Comparison of ENCODE assay signal across 19 mouse cellular contexts in genomic region chr2:7534195-7534594, GRCm38 (mm10).
"Had no signal": no experiment of that assay in that cellular context is flagged by ENCODE, and none has a peak within 500 bp of the region (broad histone marks: within the 10 kb centered on the region; RNA-seq: fewer than 3 reads in every experiment).

No protein-coding gene starts in this region.

- H3K9me3 ChIP-seq: liver, embryonic 13.5 days; liver, embryonic 15.5 days; megakaryocyte, embryonic 14.5 days; midbrain, embryonic 15.5 days; neural tube, embryonic 13.5 days; neural tube, embryonic 15.5 days; stomach, embryonic 15.5 days had no signal

- H3K27me3 ChIP-seq: liver, embryonic 13.5 days; liver, embryonic 15.5 days; megakaryocyte, embryonic 14.5 days; midbrain, embryonic 13.5 days; midbrain, embryonic 15.5 days; neural tube, embryonic 13.5 days; neural tube, embryonic 15.5 days; stomach, embryonic 15.5 days had no signal

- H3K27ac ChIP-seq: liver, embryonic 13.5 days; liver, embryonic 15.5 days; macrophage; midbrain, embryonic 13.5 days; midbrain, embryonic 15.5 days; neural tube, embryonic 13.5 days; neural tube, embryonic 15.5 days; stomach, embryonic 15.5 days; stomach, postnatal 0 days had no signal

- H3K4me3 ChIP-seq: liver, embryonic 13.5 days; liver, embryonic 15.5 days; megakaryocyte, embryonic 14.5 days; midbrain, embryonic 13.5 days; midbrain, embryonic 15.5 days; neural tube, embryonic 13.5 days; neural tube, embryonic 15.5 days; stomach, embryonic 15.5 days had no signal

- DNase-seq: liver; liver, embryonic 13.5 days; liver, postnatal 0 days; lung, adult 2 months; right cerebral cortex, postnatal 14 days; thymus, adult 2 months; thymus, postnatal 25 days; thymus, postnatal 4 days had no signal

- ATAC-seq: liver, postnatal 0 days; midbrain, embryonic 13.5 days; midbrain, embryonic 15.5 days had no signal

- H3K9ac ChIP-seq: liver, embryonic 13.5 days; liver, embryonic 15.5 days; liver, postnatal 0 days; midbrain, embryonic 13.5 days; midbrain, embryonic 15.5 days; neural tube, embryonic 13.5 days; neural tube, embryonic 15.5 days; stomach, embryonic 15.5 days had no signal

- H3K4me1 ChIP-seq: liver, embryonic 13.5 days; liver, embryonic 15.5 days; megakaryocyte, embryonic 14.5 days; stomach, embryonic 15.5 days had no signal

- H3K4me2 ChIP-seq: liver, embryonic 11.5 days; liver, embryonic 13.5 days; liver, embryonic 15.5 days; midbrain, embryonic 11.5 days; midbrain, embryonic 13.5 days; midbrain, embryonic 15.5 days; neural tube, embryonic 13.5 days; neural tube, embryonic 15.5 days; stomach, embryonic 15.5 days had no signal

- H3K36me3 ChIP-seq: liver, embryonic 13.5 days; liver, embryonic 15.5 days; midbrain, embryonic 13.5 days; midbrain, embryonic 15.5 days; neural tube, embryonic 13.5 days; neural tube, embryonic 15.5 days; stomach, embryonic 15.5 days had no signal
